Mouse (Mus musculus): ENCODE results near the gene Mink1.

DNA sequence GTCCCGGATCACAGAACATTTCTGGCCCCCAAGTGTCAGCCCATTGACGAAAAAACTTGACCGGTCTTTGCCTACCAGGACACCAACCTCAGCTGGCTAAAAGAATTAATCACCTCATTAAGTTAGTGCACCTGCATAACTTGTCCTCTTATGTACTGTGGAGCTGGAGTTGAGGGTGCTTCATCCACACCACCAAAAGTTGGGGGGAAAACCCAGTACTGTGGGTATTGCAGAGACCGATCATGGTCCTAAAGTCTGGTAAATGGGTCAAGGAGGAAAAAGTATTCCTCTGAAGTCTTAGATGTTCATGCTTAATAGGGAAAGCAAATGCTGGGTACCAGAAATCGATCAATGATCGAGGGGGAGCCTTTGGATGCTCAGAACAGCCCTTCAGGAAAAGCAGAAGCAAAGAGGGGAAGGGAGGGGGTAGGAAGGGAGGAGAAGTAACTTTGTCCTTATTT lies 90.2 kb downstream of the Mink1 start:
- TF ChIP-seq CHD2 (IDR thresholded peaks at IDR 0.05; ENCODE audit: low read depth, low read length) (no peak), ZNF384 (IDR thresholded peaks at IDR 0.05; ENCODE audit: low read depth, low read length) (no peak), MAFK (IDR thresholded peaks at IDR 0.05; ENCODE audit: insufficient read depth, low read depth, low read length) (no peak), ZC3H11A (IDR thresholded peaks at IDR 0.05; ENCODE audit: borderline replicate concordance, low read depth, low read length) (no peak), HCFC1 (IDR thresholded peaks at IDR 0.05; ENCODE audit: borderline replicate concordance, insufficient read depth, low read length) (no peak)

Data from ES-E14 (cell line).